Comparison of ENCODE assay signal across 10 mouse cellular contexts in genomic region chr2:68124751-68125150, GRCm38 (mm10).
A peak's percentile ranks its signal among the peaks of the same experiment; 100 is the strongest.
DNase-seq lines count a peak whose midpoint lies in the region; ATAC-seq and TF ChIP-seq lines count a peak whose summit lies in the region.
"Had no signal": no experiment of that assay in that cellular context is flagged by ENCODE, and none has a peak within 500 bp of the region (broad histone marks: within the 10 kb centered on the region; RNA-seq: fewer than 3 reads in every experiment).

No protein-coding gene starts in this region.

- H3K4me3 ChIP-seq in heart, postnatal 0 days (ENCODE audit: low read depth, low read length) = no peak overlapping the region

- 52% methylated on average over 6 of the region's 6 CpGs for WGBS in heart, postnatal 0 days

- H3K36me3 ChIP-seq in heart, postnatal 0 days (replicated peaks; ENCODE audit: control insufficient read depth, insufficient read depth, low read length) = no peaks in the 10 kb centered on the region
- H3K36me3 ChIP-seq: G1E had no signal

- intact Hi-C loops in heart, postnatal 25 days (cut with DNase I) = loop anchor here (5.0 kb wide), 1 partner anchor 228 kb away; no protein-coding TSS in a partner anchor

- peaks cover 3% of the 10 kb centered on the region; the same call in 1 of the 2 replicates for H3K9me3 ChIP-seq in heart, postnatal 0 days (replicated peaks; ENCODE audit: control insufficient read depth, low read length)

- 0 out of 2 replicates have a peak, but pooled peaks have one; percentile 15 for TF ChIP-seq CTCF in heart, postnatal 0 days (IDR thresholded peaks at IDR 0.05; ENCODE audit: low read depth)

- H3K4me1 ChIP-seq in heart, postnatal 0 days (ENCODE audit: control insufficient read depth, insufficient read depth) = no peaks in the 10 kb centered on the region

- H3K27ac ChIP-seq in heart, postnatal 0 days (ENCODE audit: low read depth) = no peak overlapping the region

- TF ChIP-seq EP300 in heart, postnatal 0 days (IDR thresholded peaks at IDR 0.05; ENCODE audit: low read depth) = no peak

- DNase-seq in heart, postnatal 0 days (ENCODE audit: low spot score) = no peak
- no peak for DNase-seq in heart, postnatal 25 days (ENCODE audit: low spot score)
- DNase-seq in thymus, postnatal 14 days = peak; percentile 6
- DNase-seq in thymus, postnatal 0 days (ENCODE audit: low spot score) = no peak
- peak; percentile 28 for DNase-seq in hindlimb bud, embryonic 11.5 days (ENCODE audit: extremely low spot score, low read depth, low spot score)
- no peak for DNase-seq in right cerebral cortex, adult 18-20 months
- DNase-seq in kidney, adult 11 months = no peak
- DNase-seq in layer of hippocampus, adult 18-20 months (ENCODE audit: low spot score in 2 of 2) = no peak
- DNase-seq: cerebellum, adult 11 months had no signal

- H3K9ac ChIP-seq in heart, postnatal 0 days (replicated peaks; ENCODE audit: low read depth, low read length) = no peak overlapping the region

- no peak for ATAC-seq in heart, postnatal 0 days (ENCODE audit: insufficient read depth, low read depth)

- H3K4me2 ChIP-seq in heart, postnatal 0 days (ENCODE audit: low read depth, low read length) = no peak overlapping the region

- no peaks in the 10 kb centered on the region for H3K27me3 ChIP-seq in heart, postnatal 0 days (ENCODE audit: control insufficient read depth, insufficient read depth, low read length)

Comparison
In these comparisons a context has a peak if more than half of its experiments do, and no peak if none do; other contexts are left out.
1. DNase-seq: peak in thymus, postnatal 14 days (single experiment) and hindlimb bud, embryonic 11.5 days (single experiment); none in heart, postnatal 0 days (single experiment), heart, postnatal 25 days (single experiment), thymus, postnatal 0 days (single experiment), right cerebral cortex, adult 18-20 months (single experiment), kidney, adult 11 months (single experiment) and layer of hippocampus, adult 18-20 months (0 of 2).